Mouse (Mus musculus): Measurements from ENCODE around the gene Ddx17.

DNA sequence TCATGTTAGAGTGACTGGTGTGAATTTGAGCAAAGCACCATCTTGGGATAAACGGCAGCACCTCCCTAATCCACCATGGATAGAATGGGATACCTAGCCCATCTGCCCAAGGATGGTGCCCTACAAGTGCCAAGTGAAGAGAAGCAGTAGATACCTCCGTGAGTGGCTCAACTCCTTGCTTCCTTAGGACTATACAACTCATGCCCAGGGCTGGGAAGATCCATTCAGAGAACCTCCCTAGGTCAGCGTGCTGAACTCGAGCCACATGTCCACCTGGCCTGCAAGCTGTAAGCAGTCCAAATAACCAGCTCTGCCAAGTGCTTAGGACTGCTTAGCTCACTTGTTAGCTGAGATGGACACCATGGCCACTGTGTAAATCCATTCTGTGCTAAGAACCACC is 19.3 kb downstream of the Ddx17 start:
- TF ChIP-seq MAFK (IDR thresholded peaks at IDR 0.05; ENCODE audit: insufficient replicate concordance, low read length) (no peak), IRF4 (IDR thresholded peaks at IDR 0.05; ENCODE audit: low read depth, low read length) (no peak), E2F4 (IDR thresholded peaks at IDR 0.05; ENCODE audit: insufficient replicate concordance, low read depth, low read length) (no peak), CTCF (conservative IDR thresholded peaks at IDR 0.05 in 1 of 2, IDR thresholded peaks at IDR 0.05 in 1 of 2; ENCODE audit: low read depth in 2 of 2, low read length in 2 of 2) (no peak)

All from CH12.LX (cell line).